Mouse (Mus musculus) adrenal gland, postnatal 10 days (tissue): ENCODE data around the gene Scaper. TPM values are rescaled to one million over a fixed set of nuclear protein-coding genes. Genes with fewer than 3 reads are reported as not detected.
A peak's percentile ranks its signal among the peaks of the same experiment; 100 is the strongest.

Source experiments
- DNase-seq: peaks from one replicate; pipeline ENCODE4 v3.0.0; 2021; ENCODE audit warnings: mixed read lengths
- total RNA-seq, 2 experiments: library from RNA; stranded (reverse); gene quantifications; 2 replicates each; pipeline ENCODE4 v1.2.3; 2021

Scaper gene
- total RNA-seq, 2 experiments from 2014 or later, result 11.2 to 15.0 TPM

GRCm38 (mm10) chr9:55608701-55609531, 329.0 kb downstream of the Scaper start:
- DNase-seq, result no peak

- DNase-seq, result no peak
Observed at GRCm38 (mm10) chr9:55598594-55598993, 339.3 kb downstream of the Scaper start.

GRCm38 (mm10) chr9:55586141-55586540, 351.8 kb downstream of the Scaper start:
- no peak for DNase-seq

- DNase-seq, result no peak
Observed at GRCm38 (mm10) chr9:55581414-55581813, 356.5 kb downstream of the Scaper start.

GRCm38 (mm10) chr9:55576571-55576970, 361.3 kb downstream of the Scaper start:
- DNase-seq, result no peak

- no peak for DNase-seq
Observed at GRCm38 (mm10) chr9:55571071-55571470, 366.8 kb downstream of the Scaper start.

DNA sequence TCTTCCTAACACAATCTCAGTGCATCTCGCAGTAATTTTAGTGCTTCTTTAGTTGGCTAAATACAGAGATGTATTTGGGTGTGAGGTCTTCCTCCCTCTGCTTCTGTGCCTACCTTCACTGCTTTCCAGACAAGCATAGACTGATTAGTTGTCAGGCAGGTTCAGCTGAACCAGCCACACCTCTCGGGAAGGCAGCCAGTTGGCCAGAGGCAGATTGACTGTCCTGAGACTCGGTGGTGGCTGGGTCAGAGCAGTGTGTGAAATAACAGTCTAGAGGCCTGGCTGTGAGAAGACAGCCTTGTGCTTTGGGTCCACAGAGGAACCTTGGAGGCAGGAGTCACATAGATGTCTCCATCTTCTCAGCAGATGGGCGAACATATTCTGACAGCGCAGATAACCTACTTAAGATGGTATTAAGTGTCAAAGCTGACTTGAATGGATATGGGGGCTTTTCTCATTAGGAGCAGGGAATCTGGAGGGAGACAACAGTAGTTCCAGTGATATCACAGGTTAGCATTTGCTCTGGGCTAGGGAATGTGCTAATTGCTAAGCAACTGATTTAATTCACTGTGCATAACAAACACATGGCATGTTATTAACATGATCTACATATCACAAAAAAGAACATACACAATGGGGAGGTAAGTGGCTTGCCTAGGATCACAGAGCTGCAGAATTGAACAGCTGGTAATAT, 369.3 kb downstream of the Scaper start:
- DNase-seq, result peak; percentile 45

DNA sequence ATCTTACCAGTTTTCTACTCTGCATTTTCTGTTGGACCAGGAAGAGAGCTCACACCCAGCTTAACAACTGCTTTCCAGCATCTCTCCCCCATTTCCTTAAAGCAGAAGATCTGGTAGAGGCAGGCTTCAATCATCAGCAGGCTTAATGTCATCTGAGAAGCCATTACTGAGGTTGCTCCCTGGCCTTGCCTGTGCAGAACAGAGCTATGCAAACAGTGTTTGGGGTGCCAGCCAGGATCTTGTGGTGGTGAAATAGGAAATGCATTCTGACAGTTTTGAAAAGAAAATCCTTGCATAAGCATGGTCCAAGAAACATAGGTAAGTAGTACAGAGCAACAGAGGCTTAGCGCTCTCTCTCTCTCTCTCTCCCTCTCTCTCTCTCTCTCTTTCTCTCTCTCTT, 377.0 kb downstream of the Scaper start:
- DNase-seq, result no peak

DNA sequence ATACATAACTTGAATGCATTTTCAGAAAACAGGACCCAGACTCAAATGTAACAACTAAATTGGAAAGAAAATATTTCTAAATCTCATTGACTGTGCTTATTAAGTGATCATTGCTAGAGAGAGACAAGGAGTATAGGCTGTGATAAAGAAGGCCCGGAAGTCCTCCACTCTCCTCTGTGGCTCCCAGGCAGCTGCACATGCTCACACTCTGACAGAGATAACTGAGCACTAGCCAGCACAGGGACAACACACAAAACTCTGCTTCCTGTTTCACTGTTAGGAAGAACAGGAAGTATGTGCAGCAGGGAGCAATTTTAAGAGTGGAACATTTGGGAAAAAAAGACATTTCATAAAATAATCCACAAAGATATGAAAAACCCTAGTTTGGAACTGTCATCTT, 382.9 kb downstream of the Scaper start:
- no peak for DNase-seq

DNA sequence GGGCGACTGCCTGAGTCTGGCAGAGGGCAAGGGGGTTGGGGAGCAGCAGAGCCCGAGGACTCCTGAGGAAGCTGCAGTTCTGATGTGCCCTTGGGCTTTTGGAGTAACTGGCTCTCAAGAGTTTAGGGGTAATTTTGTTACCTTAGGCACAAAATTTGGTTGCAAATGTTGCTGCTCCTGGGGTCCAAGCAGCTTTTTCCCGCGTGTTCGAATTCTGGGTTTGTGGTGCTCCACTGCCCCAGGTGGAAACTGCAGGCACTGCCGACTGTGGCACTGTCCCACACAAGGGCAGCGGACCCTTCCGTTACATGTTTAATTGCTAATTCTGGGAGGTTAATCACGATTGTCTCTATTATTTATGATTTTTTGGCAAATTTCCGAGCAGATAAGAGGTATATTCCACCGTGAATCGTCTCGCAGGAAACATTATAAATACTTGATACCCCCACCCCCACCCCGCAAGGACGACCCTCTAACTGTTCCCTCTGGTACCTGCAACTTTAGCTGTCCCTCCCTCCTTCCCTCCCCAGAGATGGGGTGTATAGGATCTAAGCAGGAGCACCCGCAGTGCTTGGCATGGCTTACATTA, 388.5 kb downstream of the Scaper start:
- no peak for DNase-seq

GRCm38 (mm10) chr9:55548871-55549270, 389.0 kb downstream of the Scaper start:
- DNase-seq, result no peak

- DNase-seq, result peak; percentile 66
Observed at GRCm38 (mm10) chr9:55546176-55547010, 391.5 kb downstream of the Scaper start.

DNA sequence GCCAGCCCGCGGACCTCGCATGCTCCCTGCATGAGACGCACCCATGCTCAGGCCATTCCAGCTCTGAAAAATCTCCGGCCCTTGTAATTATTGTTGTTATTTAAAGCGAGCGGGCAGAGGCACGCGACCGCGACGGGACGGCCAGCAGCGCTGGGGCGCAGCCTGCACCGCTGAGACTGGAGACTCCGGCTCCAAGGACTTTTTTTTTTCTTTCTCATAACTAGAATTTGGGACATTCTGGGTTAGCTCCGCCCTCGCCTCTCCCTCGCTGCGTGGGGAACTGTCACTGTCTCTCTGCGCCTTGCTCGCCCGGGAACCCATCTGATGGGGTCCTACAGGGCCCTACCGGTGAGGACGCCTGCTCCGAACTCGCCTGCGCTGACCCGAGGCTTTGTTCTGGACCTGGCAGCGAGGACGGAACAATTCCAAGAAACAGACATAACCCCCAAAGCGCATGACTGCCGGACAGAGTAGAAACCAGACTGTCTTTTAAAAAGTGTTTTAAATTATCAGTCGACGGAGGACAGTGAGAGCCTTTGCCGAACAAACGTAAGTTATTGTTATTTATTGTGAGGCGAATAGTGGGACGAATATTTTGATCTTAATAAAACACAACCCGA, 392.3 kb downstream of the Scaper start:
- DNase-seq, result no peak

DNA sequence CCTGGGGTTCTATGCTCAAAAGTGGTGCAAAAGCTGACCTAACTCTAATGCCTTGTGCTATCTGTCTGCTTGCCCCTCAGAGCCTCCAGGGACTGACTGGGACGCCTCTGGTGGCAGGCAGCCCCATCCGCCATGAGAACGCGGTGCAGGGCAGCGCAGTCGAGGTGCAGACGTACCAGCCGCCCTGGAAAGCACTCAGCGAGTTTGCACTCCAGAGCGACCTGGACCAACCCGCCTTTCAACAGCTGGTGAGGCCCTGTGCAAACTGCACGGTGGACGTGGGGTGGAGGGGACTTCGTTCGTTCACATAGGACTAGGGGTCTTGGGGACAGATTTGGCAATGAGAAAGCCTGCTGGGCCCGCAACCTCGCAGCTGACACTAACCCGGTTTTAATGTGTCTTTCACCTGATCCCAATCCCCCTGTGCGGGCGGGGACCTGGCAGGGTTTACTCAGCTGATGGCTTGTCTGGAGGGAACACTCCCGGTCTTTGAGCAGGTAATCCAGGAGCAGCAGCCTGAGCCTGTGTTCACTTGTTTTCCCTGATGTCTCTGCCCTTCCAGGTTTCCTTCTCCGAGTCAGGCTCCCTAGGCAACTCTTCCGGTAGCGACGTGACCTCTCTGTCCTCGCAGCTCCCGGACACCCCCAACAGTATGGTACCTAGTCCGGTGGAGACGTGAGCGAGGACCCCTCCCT, 392.9 kb downstream of the Scaper start:
- no peak for DNase-seq

GRCm38 (mm10) chr9:55543703-55544401, 394.1 kb downstream of the Scaper start:
- no peak for DNase-seq

GRCm38 (mm10) chr9:55543336-55543702, 394.6 kb downstream of the Scaper start:
- no peak for DNase-seq

DNA sequence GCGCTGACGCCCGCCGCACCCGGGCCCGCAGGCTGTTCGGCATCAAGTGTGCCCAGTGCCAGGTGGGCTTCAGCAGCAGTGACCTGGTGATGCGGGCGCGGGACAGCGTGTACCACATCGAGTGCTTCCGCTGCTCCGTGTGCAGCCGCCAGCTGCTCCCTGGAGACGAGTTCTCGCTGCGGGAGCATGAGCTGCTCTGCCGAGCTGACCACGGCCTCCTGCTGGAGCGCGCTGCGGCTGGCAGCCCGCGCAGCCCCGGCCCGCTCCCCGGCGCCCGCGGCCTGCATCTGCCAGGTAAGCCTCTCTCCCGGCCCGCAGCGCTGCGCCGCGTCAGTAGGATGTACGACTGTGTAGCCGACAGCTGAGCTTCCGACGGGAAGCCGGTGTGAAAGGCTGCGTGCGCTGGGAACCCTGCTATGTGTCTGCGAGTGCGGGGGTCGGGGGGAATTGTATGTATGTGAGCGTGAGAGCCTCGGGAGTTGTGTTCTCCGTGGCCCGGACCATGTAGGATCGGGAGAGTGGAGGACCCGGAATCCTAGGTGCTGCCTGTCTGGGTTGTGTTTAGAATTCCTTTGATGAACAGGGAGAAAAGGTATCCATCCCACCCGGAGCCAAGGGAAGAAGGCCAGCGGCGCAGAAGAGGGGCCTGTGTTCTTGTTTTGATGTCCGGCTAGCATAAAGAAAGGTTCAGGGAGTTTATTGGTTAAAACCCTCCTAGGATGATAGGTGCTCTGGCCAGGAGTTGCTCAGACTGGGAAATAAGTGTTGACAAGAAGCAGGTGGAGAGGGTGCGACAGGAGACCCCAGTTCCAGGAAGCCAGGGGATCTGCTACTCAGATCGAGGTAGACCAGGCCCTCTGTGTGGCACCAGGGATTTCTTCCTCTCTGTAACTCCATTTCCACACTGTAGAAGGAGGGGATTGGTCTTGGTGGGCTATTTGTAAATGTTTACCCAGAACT, 395.3 kb downstream of the Scaper start:
- no peak for DNase-seq

GRCm38 (mm10) chr9:55541681-55542365, 396.1 kb downstream of the Scaper start:
- no peak for DNase-seq

- DNase-seq, result peak; percentile 45
Observed at GRCm38 (mm10) chr9:55540888-55541287, 397.0 kb downstream of the Scaper start.
